Mouse (Mus musculus) left cerebral cortex, postnatal 14 days (tissue): Measurements from ENCODE around the gene Rerg. TPM values are rescaled to one million over a fixed set of nuclear protein-coding genes. Genes with fewer than 3 reads are reported as not detected.
"Not testable (repeated sequence)": the region's sequence is repeated elsewhere in the genome, so short reads cannot be mapped to it uniquely, and the experiment has no call there.

Experiments
- DNase-seq, 2 experiments: peaks; one replicate each; pipeline ENCODE4 v3.0.0; 2021 to 2022; ENCODE audit warnings: low spot score in 2 of 2, mixed read lengths in 1 of 2
- intact Hi-C: fragments of 180-260 bp; cut with DNase I; formaldehyde crosslinking; loops from one replicate; pipeline ENCODE4 v1.15.1; 2025
- total RNA-seq, 2 experiments: library from RNA; stranded (reverse); gene quantifications; 2 replicates each; pipeline ENCODE4 v1.2.3; 2021

Rerg gene
- total RNA-seq, 2 experiments from 2014 or later: 8.1 to 9.3 TPM

DNA sequence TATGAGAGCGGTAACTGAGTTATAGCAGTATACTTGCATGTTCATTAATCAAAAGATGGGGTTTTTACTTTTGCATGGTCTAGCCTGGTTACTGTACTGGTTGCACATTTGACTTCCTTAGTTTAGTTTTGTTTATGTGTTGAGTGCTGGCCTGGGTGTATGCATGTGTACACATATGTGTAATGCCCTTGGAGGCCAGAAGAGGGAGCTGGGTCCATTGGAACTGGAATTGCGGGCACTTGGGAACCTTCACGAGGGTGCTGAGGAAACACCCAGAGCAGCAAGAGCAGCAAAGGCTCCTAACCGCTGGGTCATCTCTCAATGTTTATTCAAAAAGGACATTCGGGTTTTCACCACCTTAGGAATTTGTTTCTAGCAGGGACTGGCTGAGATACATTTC lies 116.8 kb downstream of the Rerg start:
- peak in 1 of 2 experiments; percentile 15 for DNase-seq
- intact Hi-C loops: no loop called here

DNA sequence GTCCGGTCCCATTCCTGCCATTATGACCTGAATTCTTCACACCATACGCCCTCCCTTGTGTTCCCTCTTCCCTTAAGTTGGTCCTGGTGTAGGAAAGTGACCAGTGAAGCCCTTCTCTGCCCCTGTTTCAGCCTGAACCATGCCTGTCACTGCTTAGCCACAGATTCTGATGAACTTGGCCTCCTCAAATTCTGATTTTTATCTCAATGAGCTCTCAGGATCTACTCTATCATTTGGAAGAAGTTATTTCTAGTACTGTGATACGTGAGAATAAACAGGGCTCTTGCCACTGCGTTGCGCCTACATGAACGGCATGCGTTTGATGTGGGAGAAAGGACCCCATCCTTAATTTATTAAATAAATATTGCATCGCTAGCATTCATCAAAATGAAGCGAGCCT lies 117.3 kb downstream of the Rerg start:
- DNase-seq: no peak
- intact Hi-C loops: no loop called here

DNA sequence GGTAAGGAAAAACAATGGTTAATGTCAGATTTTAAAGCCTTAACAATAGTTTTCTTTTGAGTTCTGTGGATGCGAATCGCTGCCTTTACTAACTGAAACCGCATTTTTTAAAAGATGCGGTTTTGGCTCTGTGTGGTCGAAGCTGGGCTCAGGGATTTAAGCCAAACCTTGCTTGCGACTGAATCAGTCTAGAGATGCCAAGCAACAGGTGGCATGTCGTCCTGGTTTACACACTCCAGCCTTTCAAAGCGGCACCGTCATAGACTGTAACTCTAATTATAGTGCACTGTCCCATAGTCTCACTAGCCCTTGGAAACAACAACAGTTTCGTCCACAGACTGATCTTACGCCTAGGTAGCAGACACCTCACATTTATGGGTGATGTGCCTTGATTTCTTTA lies 123.3 kb downstream of the Rerg start:
- intact Hi-C loops: no loop called here
- no peak for DNase-seq

DNA sequence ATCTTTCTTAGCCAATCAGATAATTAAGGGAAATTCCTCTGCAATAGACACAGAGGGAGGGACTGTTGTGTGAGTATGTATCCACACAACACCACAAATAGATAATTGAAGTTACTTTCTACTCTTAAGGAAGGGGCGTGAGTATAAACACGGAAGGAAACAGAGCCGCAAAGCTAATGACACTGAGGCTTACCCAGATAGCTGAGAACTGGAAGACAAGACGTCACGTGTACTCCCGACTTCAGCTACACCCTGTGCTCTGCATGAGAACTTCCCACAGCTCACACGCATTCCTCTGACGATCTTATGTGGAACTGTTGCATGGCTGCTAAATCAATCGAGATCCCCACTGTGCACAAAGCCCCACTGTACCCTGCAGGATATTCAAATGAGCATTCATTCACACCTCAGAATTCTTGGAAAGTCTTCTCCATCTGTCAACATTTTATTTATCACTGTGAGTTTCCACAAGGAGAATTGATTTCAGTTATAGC lies 125.2 kb downstream of the Rerg start:
- DNase-seq: peak in 1 of 2 experiments; percentile 7
- intact Hi-C loops: no loop called here

DNA sequence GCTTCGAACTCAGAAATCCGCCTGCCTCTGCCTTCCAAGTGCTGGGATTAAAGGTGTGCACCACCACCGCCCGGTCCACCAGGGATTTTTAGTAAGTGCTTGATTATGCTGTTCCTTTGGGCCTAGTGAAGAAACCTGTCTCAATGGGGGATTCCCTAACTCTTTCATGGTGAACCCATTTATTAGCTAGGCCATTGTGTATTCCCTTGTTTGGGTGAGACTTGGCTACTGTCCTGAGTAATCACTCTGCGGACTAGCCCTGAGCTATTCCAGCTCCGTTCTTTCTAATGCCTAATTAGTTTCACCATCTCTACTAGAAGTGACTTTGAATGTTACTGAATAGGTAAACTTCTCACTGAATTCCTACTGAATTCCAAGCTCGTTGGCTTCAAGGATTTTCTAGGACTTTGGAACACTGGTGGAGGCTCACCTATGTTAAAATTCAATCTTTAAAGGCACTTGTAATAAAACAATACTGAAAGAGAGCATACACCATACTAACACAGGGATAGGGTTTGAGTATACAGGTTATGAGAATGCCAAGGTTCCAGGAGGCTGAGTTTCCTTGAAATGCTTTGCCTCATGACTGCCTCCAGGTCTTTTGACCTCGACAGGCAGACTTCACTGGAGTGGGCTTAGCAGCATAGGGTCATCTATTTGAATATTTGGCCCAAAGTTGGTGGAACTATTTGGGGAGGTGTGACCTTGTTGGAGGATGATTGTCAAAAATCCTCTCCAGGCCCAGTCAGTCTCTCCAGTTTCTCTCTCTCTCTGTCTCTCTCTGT lies 134.5 kb downstream of the Rerg start:
- intact Hi-C loops, DNase-seq: not testable (repeated sequence)

DNA sequence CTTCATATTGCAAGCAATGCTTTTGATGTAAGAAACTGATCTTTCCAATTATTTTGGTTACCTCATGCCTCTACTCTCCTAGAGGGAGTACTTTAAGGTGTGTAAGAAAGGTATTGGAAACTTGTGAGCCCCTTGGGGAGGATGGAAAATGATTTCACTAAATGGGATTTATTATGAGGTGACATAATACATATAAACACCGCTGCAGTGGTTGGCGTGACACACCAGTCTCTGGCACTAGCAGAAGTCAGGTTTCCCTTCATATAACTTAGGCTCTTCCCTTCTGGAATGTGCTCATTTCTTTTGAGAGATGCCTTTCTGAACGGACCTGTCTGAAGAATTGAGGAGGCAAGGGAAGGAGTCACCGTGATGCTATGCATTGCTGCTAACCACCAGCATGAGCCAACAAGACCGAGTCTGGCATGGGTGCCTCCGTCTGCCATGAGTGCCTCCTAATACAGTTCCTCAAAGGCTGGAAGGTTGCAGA lies 139.6 kb downstream of the Rerg start:
- no peak for DNase-seq
- intact Hi-C loops: no loop called here

DNA sequence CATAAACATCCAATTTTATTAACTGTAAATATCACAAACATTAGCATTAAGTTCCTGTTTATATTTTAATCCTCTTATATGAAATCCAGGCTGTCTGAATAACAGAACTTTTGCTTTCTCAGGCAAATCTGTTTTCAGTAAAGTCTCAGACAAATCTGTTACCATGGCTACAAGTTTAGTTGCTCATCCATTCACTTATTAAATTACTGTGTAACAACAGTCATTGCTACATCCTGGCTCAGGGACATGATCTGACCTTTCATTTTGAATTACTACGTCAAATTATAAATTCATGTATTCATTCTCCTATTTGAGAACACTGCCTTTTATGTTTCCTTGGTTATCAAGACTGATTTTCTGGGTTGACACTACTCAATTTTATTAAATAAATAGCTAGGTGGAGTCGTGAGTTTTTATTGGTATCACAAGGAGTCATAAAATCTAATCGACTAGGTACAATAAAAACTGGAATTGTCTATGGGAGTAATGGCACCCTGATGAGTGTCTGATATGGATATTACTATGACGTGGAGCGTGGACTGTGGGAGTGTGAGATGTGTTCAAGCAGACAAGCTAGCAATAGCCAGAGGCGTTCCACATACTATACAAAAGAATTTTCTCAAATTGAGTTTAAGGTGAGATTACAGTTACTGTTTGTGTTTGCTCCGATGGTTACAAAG lies 140.2 kb downstream of the Rerg start:
- intact Hi-C loops: no loop called here
- no peak for DNase-seq

DNA sequence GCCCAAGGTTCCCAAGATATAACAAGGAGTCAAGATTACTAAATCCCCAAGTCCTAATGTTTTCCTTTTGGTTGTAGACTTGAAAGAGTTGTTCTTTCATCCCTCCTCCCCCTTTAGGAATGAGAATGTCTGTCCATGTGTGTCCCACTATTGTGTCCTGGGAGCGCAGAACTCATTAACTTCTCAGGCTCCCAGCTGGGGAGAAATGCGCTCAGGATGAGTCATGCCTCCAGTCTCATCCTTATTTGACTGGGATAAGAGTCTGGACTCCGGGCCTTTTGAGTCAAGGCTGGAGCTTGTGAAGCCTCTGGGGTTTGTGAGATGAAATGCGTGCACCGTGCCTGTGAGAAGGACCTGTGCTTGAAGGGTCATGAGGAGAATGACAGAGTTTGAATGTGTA lies 144.8 kb downstream of the Rerg start:
- no peak for DNase-seq
- intact Hi-C loops: no loop called here

DNA sequence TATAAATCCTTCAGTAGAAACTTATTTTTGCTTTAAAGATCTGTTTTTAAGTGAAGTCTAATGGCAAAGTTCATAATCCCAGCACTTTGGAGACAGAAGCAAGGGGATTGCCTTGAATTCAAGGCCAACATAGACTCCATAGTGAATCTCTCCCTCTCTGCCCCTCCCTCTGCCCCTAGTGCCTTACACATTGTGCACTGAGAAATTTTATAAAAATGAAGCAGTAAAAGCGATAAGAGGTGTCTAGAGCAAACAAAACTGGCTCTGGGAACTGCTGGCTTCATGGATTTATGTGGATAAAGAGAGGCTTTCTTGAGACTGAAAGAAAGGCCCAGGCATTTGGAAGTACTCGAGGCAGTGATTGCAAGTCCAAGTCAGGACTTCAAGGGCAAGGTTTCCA lies 145.8 kb downstream of the Rerg start:
- intact Hi-C loops: no loop called here
- DNase-seq: no peak

DNA sequence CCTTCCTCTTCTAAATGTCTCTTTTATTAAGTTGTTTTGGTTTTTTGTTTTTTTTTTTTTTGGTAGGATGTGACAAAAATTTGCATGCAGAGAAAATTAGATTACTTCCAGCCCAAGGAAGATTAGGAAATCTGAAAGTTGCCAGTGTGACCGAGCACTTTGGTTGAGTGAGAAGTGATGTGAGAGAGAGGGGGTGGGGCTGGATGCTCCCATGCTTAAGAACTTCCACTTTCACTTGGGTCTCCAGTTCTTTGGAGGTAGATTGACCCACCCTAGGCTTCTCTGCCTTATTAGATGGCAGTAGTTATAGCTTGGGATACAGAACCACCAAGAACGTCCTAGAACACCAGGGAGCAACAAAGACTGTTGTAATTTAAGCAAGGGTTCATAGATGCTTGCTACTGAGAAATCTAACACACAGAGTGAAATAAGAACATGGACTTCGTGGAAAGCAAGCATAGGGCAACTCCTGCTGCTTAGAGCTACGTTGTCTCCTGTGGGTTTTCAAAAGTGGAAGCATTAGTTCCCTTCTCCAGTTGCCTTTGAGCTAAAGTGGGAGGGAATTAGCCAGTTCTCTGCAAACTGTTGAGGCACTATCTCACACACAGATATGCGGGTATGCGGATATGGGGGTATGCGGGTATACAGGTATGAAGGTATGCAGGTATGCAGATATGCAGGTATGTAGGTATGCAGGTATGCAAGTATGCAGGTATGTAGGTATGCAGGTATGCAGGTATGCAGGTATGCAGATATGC lies 152.9 kb downstream of the Rerg start:
- intact Hi-C loops: no loop called here
- DNase-seq: no peak

DNA sequence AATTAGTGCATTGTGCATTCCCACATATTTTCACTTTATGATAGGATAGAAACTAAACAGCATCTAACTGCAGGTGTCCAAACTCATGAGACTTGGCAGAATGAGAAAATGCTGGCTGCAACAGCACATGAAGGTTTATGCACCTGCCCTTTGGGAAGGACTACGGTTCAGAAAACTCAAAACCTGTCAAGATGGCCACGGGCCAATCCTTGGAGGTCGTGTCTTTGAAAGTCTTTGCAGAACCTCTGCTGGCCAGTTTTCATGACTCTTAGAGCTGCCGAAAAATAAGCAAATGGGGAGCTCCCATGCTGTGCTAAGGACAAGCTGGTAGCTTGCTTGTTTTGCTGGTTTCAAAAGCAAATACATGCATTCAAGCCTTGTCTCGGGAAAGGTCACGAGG lies 156.0 kb downstream of the Rerg start:
- intact Hi-C loops: no loop called here
- DNase-seq: no peak

DNA sequence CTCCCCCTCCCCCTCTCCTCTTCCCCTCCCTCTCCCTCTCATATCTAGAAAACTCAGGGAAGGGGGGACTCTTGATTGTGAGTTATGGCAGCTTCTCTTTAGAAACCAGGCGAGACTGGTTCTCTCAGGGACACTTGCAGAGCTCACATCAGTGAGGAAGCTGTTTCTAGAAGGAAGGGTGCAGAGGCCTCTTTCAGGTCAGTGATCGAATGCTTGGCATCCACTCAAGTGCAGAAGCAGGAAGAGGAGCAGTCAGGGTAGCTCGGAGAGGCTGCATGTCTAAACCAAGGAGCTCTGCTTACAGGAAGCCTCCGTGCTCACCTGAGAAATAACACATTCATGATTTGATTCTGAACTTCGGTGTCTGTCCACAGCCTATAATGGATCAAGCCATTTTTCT lies 159.1 kb downstream of the Rerg start:
- no peak for DNase-seq
- intact Hi-C loops: no loop called here

Other genes starting within 250 kb of the Rerg start
- under 1 TPM; 0.34 to 0.81 TPM for gene Erp27, start 248.3 kb downstream of the Rerg start, total RNA-seq
- 1 to 10 TPM; 1.3 to 1.6 TPM for gene Pde6h, start 246.7 kb downstream of the Rerg start, total RNA-seq
- gene Arhgdib, start 228.6 kb downstream of the Rerg start, total RNA-seq: 10 to 100 TPM; 16.6 to 17.0 TPM
- gene Ptpro, start 81.8 kb upstream of the Rerg start, total RNA-seq: 10 to 100 TPM; 46.8 to 51.6 TPM